Mouse (Mus musculus) liver, adult 2 months (tissue): Measurements from ENCODE around the gene Cfap45. TPM values are rescaled to one million over a fixed set of nuclear protein-coding genes. Genes with fewer than 3 reads are reported as not detected.

Source experiments
- DNase-seq: peaks from one replicate; pipeline ENCODE4 v3.0.0-alpha.2; 2011; ENCODE audit warnings: low read depth, low spot score; ENCODE audit errors: extremely low read depth
- H3K27ac ChIP-seq: fragments of 200-500 bp; replicated peaks from 2 replicates; pipeline ENCODE4 v1.5.1; 2012; ENCODE audit warnings: low read depth, mild to moderate bottlenecking, control low read depth, inconsistent platforms, low read length; ENCODE audit not compliant: insufficient read depth
- H3K27me3 ChIP-seq: fragments of 200-500 bp; 2 replicates; pipeline ENCODE4 v1.6.1; 2012; ENCODE audit warnings: mild to moderate bottlenecking, moderate library complexity, low read length, inconsistent platforms; ENCODE audit not compliant: control insufficient read depth, insufficient read depth
- H3K36me3 ChIP-seq: fragments of 200-500 bp; 2 replicates; pipeline ENCODE4 v1.6.1; 2012; ENCODE audit warnings: low read length, inconsistent platforms; ENCODE audit not compliant: control insufficient read depth, insufficient read depth
- H3K4me1 ChIP-seq: fragments of 200-500 bp; 2 replicates; pipeline ENCODE4 v1.6.1; 2011; ENCODE audit warnings: low read length; ENCODE audit not compliant: control insufficient read depth, insufficient read depth
- H3K4me3 ChIP-seq: fragments of 200-500 bp; 2 replicates; pipeline ENCODE4 v1.5.1; 2011; ENCODE audit warnings: low read depth, mild to moderate bottlenecking, control low read depth, low read length, moderate library complexity; ENCODE audit not compliant: insufficient read depth
- H3K79me2 ChIP-seq: fragments of 200-500 bp; 2 replicates; pipeline ENCODE4 v1.6.1; 2012; ENCODE audit warnings: inconsistent platforms, mild to moderate bottlenecking, low read length, moderate library complexity; ENCODE audit not compliant: control insufficient read depth, insufficient read depth
- H3K9ac ChIP-seq: fragments of 200-500 bp; 2 replicates; pipeline ENCODE4 v1.6.1; 2012; ENCODE audit warnings: low read depth, mild to moderate bottlenecking, control low read depth, inconsistent platforms, low read length
- CTCF ChIP-seq: fragments of 200-500 bp; IDR thresholded peaks from 2 replicates; pipeline ENCODE4 v1.5.1; 2011; ENCODE audit warnings: low read depth, low read length, control low read depth
- POLR2A ChIP-seq: fragments of 200-500 bp; IDR thresholded peaks from 2 replicates; pipeline ENCODE4 v1.6.1; 2011; ENCODE audit warnings: low read length, control low read depth; ENCODE audit not compliant: insufficient read depth; ENCODE audit errors: extremely low read depth
- WGBS: fragments of 180-500 bp; shearing (Covaris S2); methylation state at CpG from one replicate; pipeline ENCODE4 v1.1.7; 2018; 5-methylcytosine and 5-hydroxymethylcytosine counted together
- polyA plus RNA-seq: library from polyadenylated mRNA; depleted of rRNA; stranded (reverse); fragments of >200 nt; gene quantifications from 2 replicates; pipeline ENCODE4 v1.2.3, GENCODE M21; 2012
- total RNA-seq: library from RNA; depleted of rRNA; stranded (reverse); fragments of >200 nt; gene quantifications from 2 replicates; pipeline ENCODE4 v1.2.3, GENCODE M21; 2014

Gene Cfap45
- total and polyA plus RNA-seq, 2 experiments = 0.09 TPM; not detected in 1

- 0 out of 2 replicates have a peak, but pooled peaks cover 4% of the 10 kb centered on the region for H3K27me3 ChIP-seq
- no peak overlapping the region for H3K4me3 ChIP-seq
- no peaks in the 10 kb centered on the region for H3K4me1 ChIP-seq
- TF ChIP-seq POLR2A (no peak), CTCF (no peak)
- no peaks in the 10 kb centered on the region for H3K79me2 ChIP-seq
- WGBS = 83% methylated on average over 16 of the region's 16 CpGs
- no peak overlapping the region for H3K27ac ChIP-seq
- no peak overlapping the region for H3K9ac ChIP-seq
- no peaks in the 10 kb centered on the region for H3K36me3 ChIP-seq
- DNase-seq = no peak
These were observed 14.5 kb downstream of the Cfap45 start for GRCm38 (mm10) chr1:172535116-172535515.

GRCm38 (mm10) chr1:172539827-172540226 lies 19.2 kb downstream of the Cfap45 start:
- DNase-seq = no peak
- no peaks in the 10 kb centered on the region for H3K36me3 ChIP-seq
- H3K9ac ChIP-seq = no peak overlapping the region
- no peak overlapping the region for H3K27ac ChIP-seq
- no peaks in the 10 kb centered on the region for H3K79me2 ChIP-seq
- H3K4me1 ChIP-seq = no peaks in the 10 kb centered on the region
- no peaks in the 10 kb centered on the region for H3K27me3 ChIP-seq
- H3K4me3 ChIP-seq = no peak overlapping the region
- TF ChIP-seq POLR2A (no peak), CTCF (no peak)
- 66% methylated on average over 6 of the region's 6 CpGs for WGBS

- DNase-seq = no peak
- Histone ChIP-seq H3K9ac (no peak overlapping the region), H3K27me3 (no peaks in the 10 kb centered on the region), H3K4me3 (no peak overlapping the region), H3K4me1 (no peaks in the 10 kb centered on the region), H3K36me3 (no peaks in the 10 kb centered on the region), H3K27ac (no peak overlapping the region), H3K79me2 (no peaks in the 10 kb centered on the region)
- WGBS = 62% methylated on average over 11 of the region's 11 CpGs
- TF ChIP-seq POLR2A (no peak), CTCF (no peak)
These were observed 19.8 kb downstream of the Cfap45 start for GRCm38 (mm10) chr1:172540283-172540820.

- H3K4me1 ChIP-seq = no peaks in the 10 kb centered on the region
- no peak overlapping the region for H3K27ac ChIP-seq
- TF ChIP-seq CTCF (no peak), POLR2A (no peak)
- no peak overlapping the region for H3K9ac ChIP-seq
- DNase-seq = no peak
- WGBS = 82% methylated on average over 4 of the region's 4 CpGs
- H3K27me3 ChIP-seq = no peaks in the 10 kb centered on the region
- H3K4me3 ChIP-seq = no peak overlapping the region
- H3K79me2 ChIP-seq = no peaks in the 10 kb centered on the region
- no peaks in the 10 kb centered on the region for H3K36me3 ChIP-seq
These were observed 25.5 kb downstream of the Cfap45 start for GRCm38 (mm10) chr1:172546062-172546461.

GRCm38 (mm10) chr1:172548501-172548900 lies 27.9 kb downstream of the Cfap45 start:
- no peak for TF ChIP-seq POLR2A
- no peak for TF ChIP-seq CTCF
- Histone ChIP-seq H3K9ac (no peak overlapping the region), H3K4me1 (no peaks in the 10 kb centered on the region), H3K27me3 (no peaks in the 10 kb centered on the region), H3K27ac (no peak overlapping the region), H3K79me2 (no peaks in the 10 kb centered on the region), H3K36me3 (no peaks in the 10 kb centered on the region), H3K4me3 (no peak overlapping the region)
- WGBS = 46% methylated on average over 7 of the region's 7 CpGs
- DNase-seq = no peak

- WGBS = 32% methylated on average over 2 of the region's 2 CpGs
- no peak for DNase-seq
- Histone ChIP-seq H3K4me3 (no peak overlapping the region), H3K79me2 (no peaks in the 10 kb centered on the region), H3K9ac (no peak overlapping the region), H3K27ac (no peak overlapping the region), H3K36me3 (no peaks in the 10 kb centered on the region), H3K27me3 (no peaks in the 10 kb centered on the region), H3K4me1 (no peaks in the 10 kb centered on the region)
- TF ChIP-seq CTCF (no peak), POLR2A (no peak)
These were observed 28.7 kb downstream of the Cfap45 start for GRCm38 (mm10) chr1:172549314-172549713.
